Mouse (Mus musculus): Measurements from ENCODE around the gene Dbil5. TPM values are rescaled to one million over a fixed set of nuclear protein-coding genes. Genes with fewer than 3 reads are reported as not detected.

Dbil5 gene
- polyA plus RNA-seq, 1 experiment: 0.17 TPM

GRCm38 (mm10) chr11:76262611-76263351, 45.4 kb downstream of the Dbil5 start:
- no peak for DNase-seq (ENCODE audit: low read depth, low spot score)
- WGBS: 38% methylated on average over 19 of the region's 19 CpGs

- DNase-seq (ENCODE audit: low read depth, low spot score): no peak
- WGBS: 64% methylated on average over 7 of the region's 7 CpGs
Measured at GRCm38 (mm10) chr11:76267550-76267949, 50.1 kb downstream of the Dbil5 start.

GRCm38 (mm10) chr11:76268001-76268459, 50.6 kb downstream of the Dbil5 start:
- WGBS: 61% methylated on average over 5 of the region's 5 CpGs
- DNase-seq (ENCODE audit: low read depth, low spot score): no peak

Other genes starting within 250 kb of the Dbil5 start
- 0.42 TPM in 1 of 2 replicates, not detected in the other for gene 1700016K19Rik, start 217.7 kb upstream of the Dbil5 start, polyA plus RNA-seq (2012; rRNA removed)
- gene Rflnb, start 189.8 kb upstream of the Dbil5 start, polyA plus RNA-seq (2012; rRNA removed): 10.3 and 19.9 TPM in 2 replicates
- 34.5 and 43.4 TPM in 2 replicates for gene Vps53, start 38.0 kb upstream of the Dbil5 start, polyA plus RNA-seq (2012; rRNA removed)
- 15.3 and 16.3 TPM in 2 replicates for gene Fam57a, start 37.9 kb upstream of the Dbil5 start, polyA plus RNA-seq (2012; rRNA removed)
- gene Gemin4, start 56 bp downstream of the Dbil5 start, polyA plus RNA-seq (2012; rRNA removed): 7.3 and 7.9 TPM in 2 replicates
- gene Mrm3, start 26.1 kb downstream of the Dbil5 start, polyA plus RNA-seq (2012; rRNA removed): 5.7 and 5.8 TPM in 2 replicates
- gene Glod4, start 26.1 kb downstream of the Dbil5 start, polyA plus RNA-seq (2012; rRNA removed): 8.0 and 9.2 TPM in 2 replicates
- 10.8 and 13.2 TPM in 2 replicates for gene Nxn, start 181.5 kb downstream of the Dbil5 start, polyA plus RNA-seq (2012; rRNA removed)
- gene Timm22, start 189.3 kb downstream of the Dbil5 start, polyA plus RNA-seq (2012; rRNA removed): 14.8 and 15.6 TPM in 2 replicates